Mouse (Mus musculus): ENCODE measurements around the gene Tril. TPM values are rescaled to one million over a fixed set of nuclear protein-coding genes. Genes with fewer than 3 reads are reported as not detected.

The Tril gene
- polyA plus RNA-seq, 1 experiment from 2014 or later: 0.45 TPM

- ATAC-seq (ENCODE audit: low read depth): no peak
These were observed 40.6 kb downstream of the Tril start for GRCm38 (mm10) chr6:53780008-53780407.

GRCm38 (mm10) chr6:53779526-53779925 is 41.1 kb downstream of the Tril start:
- no peak overlapping the region for H3K27ac ChIP-seq (ENCODE audit: low read length)
- no peaks in the 10 kb centered on the region for H3K4me1 ChIP-seq (ENCODE audit: control insufficient read depth, low read depth, low read length)
- no peaks in the 10 kb centered on the region for H3K36me3 ChIP-seq (ENCODE audit: control insufficient read depth, insufficient read depth)
- no peak overlapping the region for H3K4me3 ChIP-seq (ENCODE audit: low read depth, low read length)
- H3K27me3 ChIP-seq (ENCODE audit: control insufficient read depth, insufficient read depth, low read depth, low read length): no peaks in the 10 kb centered on the region
- no peak overlapping the region for H3K9ac ChIP-seq (ENCODE audit: low read depth, low read length)
- 69% methylated on average over 7 of the region's 7 CpGs for WGBS (ENCODE audit: insufficient replicate concordance)
- no peaks in the 10 kb centered on the region for H3K9me3 ChIP-seq (replicated peaks; ENCODE audit: control insufficient read depth, low read length)
- no peak overlapping the region for H3K4me2 ChIP-seq (ENCODE audit: low read depth, low read length)
- no peak for ATAC-seq (ENCODE audit: low read depth)

More at GRCm38 (mm10) chr6:53780008-53780407, 40.6 kb downstream of the Tril start:
- WGBS (ENCODE audit: insufficient replicate concordance): 70% methylated on average over 5 of the region's 5 CpGs
- Histone ChIP-seq H3K36me3 (ENCODE audit: control insufficient read depth, insufficient read depth) (no peaks in the 10 kb centered on the region), H3K9ac (ENCODE audit: low read depth, low read length) (no peak overlapping the region), H3K27me3 (ENCODE audit: control insufficient read depth, insufficient read depth, low read depth, low read length) (no peaks in the 10 kb centered on the region), H3K27ac (ENCODE audit: low read length) (no peak overlapping the region), H3K9me3 (replicated peaks; ENCODE audit: control insufficient read depth, low read length) (no peaks in the 10 kb centered on the region), H3K4me3 (ENCODE audit: low read depth, low read length) (no peak overlapping the region), H3K4me1 (ENCODE audit: control insufficient read depth, low read depth, low read length) (no peaks in the 10 kb centered on the region), H3K4me2 (ENCODE audit: low read depth, low read length) (no peak overlapping the region)

GRCm38 (mm10) chr6:53778424-53778955 is 42.1 kb downstream of the Tril start:
- 42% methylated on average over 8 of the region's 8 CpGs for WGBS (ENCODE audit: insufficient replicate concordance)
- no peak for ATAC-seq (ENCODE audit: low read depth)
- H3K27me3 ChIP-seq (ENCODE audit: control insufficient read depth, insufficient read depth, low read depth, low read length): no peaks in the 10 kb centered on the region
- no peak overlapping the region for H3K27ac ChIP-seq (ENCODE audit: low read length)
- H3K4me1 ChIP-seq (ENCODE audit: control insufficient read depth, low read depth, low read length): no peaks in the 10 kb centered on the region
- no peaks in the 10 kb centered on the region for H3K36me3 ChIP-seq (ENCODE audit: control insufficient read depth, insufficient read depth)
- H3K9ac ChIP-seq (ENCODE audit: low read depth, low read length): no peak overlapping the region
- no peak overlapping the region for H3K4me3 ChIP-seq (ENCODE audit: low read depth, low read length)
- no peak overlapping the region for H3K4me2 ChIP-seq (ENCODE audit: low read depth, low read length)
- no peaks in the 10 kb centered on the region for H3K9me3 ChIP-seq (replicated peaks; ENCODE audit: control insufficient read depth, low read length)

- Histone ChIP-seq H3K36me3 (ENCODE audit: control insufficient read depth, insufficient read depth) (no peaks in the 10 kb centered on the region), H3K9ac (ENCODE audit: low read depth, low read length) (no peak overlapping the region), H3K4me2 (ENCODE audit: low read depth, low read length) (no peak overlapping the region), H3K4me3 (ENCODE audit: low read depth, low read length) (no peak overlapping the region), H3K27ac (ENCODE audit: low read length) (no peak overlapping the region), H3K4me1 (ENCODE audit: control insufficient read depth, low read depth, low read length) (no peaks in the 10 kb centered on the region), H3K9me3 (replicated peaks; ENCODE audit: control insufficient read depth, low read length) (no peaks in the 10 kb centered on the region), H3K27me3 (ENCODE audit: control insufficient read depth, insufficient read depth, low read depth, low read length) (no peaks in the 10 kb centered on the region)
- 73% methylated on average over 4 of the region's 4 CpGs for WGBS (ENCODE audit: insufficient replicate concordance)
- ATAC-seq (ENCODE audit: low read depth): no peak
These were observed 52.4 kb downstream of the Tril start for GRCm38 (mm10) chr6:53768275-53768674.

- Histone ChIP-seq H3K9me3 (replicated peaks; ENCODE audit: control insufficient read depth, low read length) (no peaks in the 10 kb centered on the region), H3K4me3 (ENCODE audit: low read depth, low read length) (no peak overlapping the region), H3K27me3 (ENCODE audit: control insufficient read depth, insufficient read depth, low read depth, low read length) (no peaks in the 10 kb centered on the region), H3K36me3 (ENCODE audit: control insufficient read depth, insufficient read depth) (no peaks in the 10 kb centered on the region), H3K4me2 (ENCODE audit: low read depth, low read length) (no peak overlapping the region), H3K4me1 (ENCODE audit: control insufficient read depth, low read depth, low read length) (no peaks in the 10 kb centered on the region), H3K9ac (ENCODE audit: low read depth, low read length) (no peak overlapping the region), H3K27ac (ENCODE audit: low read length) (no peak overlapping the region)
- ATAC-seq (ENCODE audit: low read depth): no peak
- 26% methylated on average over 10 of the region's 10 CpGs for WGBS (ENCODE audit: insufficient replicate concordance)
These were observed 54.3 kb downstream of the Tril start for GRCm38 (mm10) chr6:53766243-53766915.

GRCm38 (mm10) chr6:53765731-53766130 is 54.9 kb downstream of the Tril start:
- Histone ChIP-seq H3K27ac (ENCODE audit: low read length) (no peak overlapping the region), H3K27me3 (ENCODE audit: control insufficient read depth, insufficient read depth, low read depth, low read length) (no peaks in the 10 kb centered on the region), H3K4me3 (ENCODE audit: low read depth, low read length) (no peak overlapping the region), H3K4me1 (ENCODE audit: control insufficient read depth, low read depth, low read length) (no peaks in the 10 kb centered on the region), H3K4me2 (ENCODE audit: low read depth, low read length) (no peak overlapping the region), H3K36me3 (ENCODE audit: control insufficient read depth, insufficient read depth) (no peaks in the 10 kb centered on the region), H3K9me3 (replicated peaks; ENCODE audit: control insufficient read depth, low read length) (no peaks in the 10 kb centered on the region), H3K9ac (ENCODE audit: low read depth, low read length) (no peak overlapping the region)
- no peak for ATAC-seq (ENCODE audit: low read depth)
- WGBS (ENCODE audit: insufficient replicate concordance): 48% methylated on average over 8 of the region's 8 CpGs

Other genes starting within 250 kb of the Tril start
- not detected in 2 replicates for gene Cpvl, start 157.8 kb upstream of the Tril start, polyA plus RNA-seq (2015; fragmentation: Nextera tagmentation; extraction: Ambion mirVana)
- 3.9 and 4.2 TPM in 2 replicates for gene Chn2, start 218.7 kb upstream of the Tril start, polyA plus RNA-seq (2015; fragmentation: Nextera tagmentation; extraction: Ambion mirVana)